Mouse (Mus musculus): ENCODE results near the gene Intu.

The Intu gene

Small RNA genes lying within 50 kb of the gene (microRNA-seq; reads per million reads assigned to microRNA genes)
- gene Gm23810: 0 reads per million in 2 experiments

Measured in adrenal gland (tissue).